8 mouse cellular contexts compared by ENCODE assay signal in the genomic region with DNA sequence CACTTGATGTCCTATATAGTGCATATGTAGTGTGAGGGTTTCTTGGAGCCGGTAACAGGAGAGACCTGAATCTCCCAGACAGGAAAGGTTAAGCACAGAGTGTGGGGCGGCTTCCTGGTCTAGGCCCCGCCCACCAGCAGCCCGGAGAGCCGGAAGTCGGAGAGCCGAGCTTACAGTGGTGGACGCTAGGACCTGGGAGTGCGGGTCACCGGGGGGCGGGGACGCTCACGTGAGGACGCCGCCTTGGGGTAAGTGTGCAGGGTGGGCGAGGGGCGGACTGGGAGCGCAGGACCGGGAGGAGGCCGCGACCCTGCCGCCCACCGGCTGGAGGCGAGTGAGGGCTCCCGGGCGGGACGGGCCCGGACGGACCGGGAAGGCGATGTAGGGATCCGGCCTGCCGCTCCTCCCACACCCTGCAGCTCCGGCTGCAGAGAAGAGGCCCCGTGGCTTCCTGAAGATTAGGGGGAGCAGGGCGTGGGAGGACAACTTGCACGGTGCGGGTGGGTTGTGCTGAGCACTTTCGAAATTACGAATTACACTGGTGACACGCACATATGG. TPM values are rescaled to one million over a fixed set of nuclear protein-coding genes. Genes with fewer than 3 reads are reported as not detected.
DNase-seq lines count a peak whose midpoint lies in the region; ATAC-seq and TF ChIP-seq lines count a peak whose summit lies in the region.

A gene (plus strand): TSS at position 144 of the 558 bp plus-strand sequence.

- no peaks in the 10 kb centered on the region for H3K27me3 ChIP-seq in ES-Bruce4 (ENCODE audit: control insufficient read depth, insufficient read depth, low read length, poor library complexity, severe bottlenecking)
- H3K27me3 ChIP-seq in forebrain, embryonic 14.5 days (replicated peaks; ENCODE audit: control insufficient read depth, insufficient read depth, low read length), result no peaks in the 10 kb centered on the region

- H3K9ac ChIP-seq in ES-Bruce4 (ENCODE audit: low read depth, poor library complexity, severe bottlenecking), result peak within 1 kb of the TSS; percentile 78
- H3K9ac ChIP-seq in forebrain, embryonic 14.5 days (ENCODE audit: low read length), result peak within 1 kb of the TSS; percentile 81

- WGBS in forebrain, embryonic 14.5 days, result under 1% methylated on average over 35 of the region's 41 CpGs
- WGBS in lung, adult 2 months, result 1% methylated on average over 41 of the region's 41 CpGs

- peak; percentile 91 for ATAC-seq in cerebellum, adult (ENCODE audit: insufficient number of reproducible peaks, low FRiP score, low TSS enrichment)
- ATAC-seq in forebrain, embryonic 14.5 days, result peak; percentile 98
- ATAC-seq in neutrophil, adult 5-6 weeks (ENCODE audit: extremely low read depth, insufficient number of reproducible peaks, low FRiP score, poor library complexity, severe bottlenecking), result peak; percentile 92

- peak; percentile 94 for DNase-seq in forebrain, embryonic 14.5 days (ENCODE audit: low spot score)
- peak; percentile 89 to 91 for DNase-seq in heart, postnatal 14 days
- DNase-seq in layer of hippocampus, adult 18-20 months (ENCODE audit: low spot score in 2 of 2), result peak; percentile 82 to 90
- peak; percentile 82 for DNase-seq in lung, adult 2 months
- DNase-seq in thymus, adult 18-20 months, result peak; percentile 77 to 82

- no peak for TF ChIP-seq CTCF in ES-Bruce4 (IDR thresholded peaks at IDR 0.05; ENCODE audit: low read depth, low read length)
- no peak for TF ChIP-seq CTCF in lung, adult 2 months (IDR thresholded peaks at IDR 0.05; ENCODE audit: insufficient read depth, low read length)

- intact Hi-C loops in heart, postnatal 14 days (cut with DNase I), result no loop called here

- peaks cover 2% of the 10 kb centered on the region for H3K4me1 ChIP-seq in ES-Bruce4 (ENCODE audit: control insufficient read depth, insufficient read depth, low read length)
- H3K4me1 ChIP-seq in forebrain, embryonic 14.5 days (ENCODE audit: control insufficient read depth, insufficient read depth, low read length), result peaks cover 7% of the 10 kb centered on the region; the same call in 1 of the 2 replicates
- H3K4me1 ChIP-seq in lung, adult 2 months (ENCODE audit: control insufficient read depth, insufficient read depth, low read length), result no peaks in the 10 kb centered on the region

- peak; percentile 18 for TF ChIP-seq POLR2A in ES-Bruce4 (IDR thresholded peaks at IDR 0.05; ENCODE audit: insufficient read depth, low read length)
- peak; percentile 31; the same call in 1 of the 2 replicates for TF ChIP-seq POLR2A in lung, adult 2 months (IDR thresholded peaks at IDR 0.05; ENCODE audit: borderline replicate concordance, extremely low read depth, low read depth, low read length)

- H3K9me3 ChIP-seq in ES-Bruce4 (replicated peaks; ENCODE audit: control insufficient read depth, insufficient read depth, low read length, poor library complexity, severe bottlenecking), result no peaks in the 10 kb centered on the region
- H3K9me3 ChIP-seq in forebrain, embryonic 14.5 days (replicated peaks; ENCODE audit: control insufficient read depth, low read length), result no peaks in the 10 kb centered on the region

- peak within 1 kb of the TSS; percentile 74 for H3K4me3 ChIP-seq in ES-Bruce4 (ENCODE audit: low read depth, low read length)
- peak within 1 kb of the TSS; percentile 78 for H3K4me3 ChIP-seq in forebrain, embryonic 14.5 days (ENCODE audit: low read depth, low read length)
- peak within 1 kb of the TSS; percentile 95 for H3K4me3 ChIP-seq in lung, adult 2 months (replicated peaks; ENCODE audit: extremely low read depth, low read depth, low read length)

- H3K4me2 ChIP-seq in forebrain, embryonic 14.5 days (ENCODE audit: low read length), result peak within 1 kb of the TSS; percentile 67

- peak; percentile 61; the same call in 1 of the 2 replicates for TF ChIP-seq EP300 in ES-Bruce4 (IDR thresholded peaks at IDR 0.05; ENCODE audit: insufficient read depth, low read depth, low read length)

- H3K27ac ChIP-seq in ES-Bruce4 (ENCODE audit: insufficient read depth, low read length), result no peak within 1 kb of the TSS
- peak within 1 kb of the TSS; percentile 60; the same call in 1 of the 2 replicates for H3K27ac ChIP-seq in forebrain, embryonic 14.5 days (ENCODE audit: low read depth, low read length)

- no peaks in the 10 kb centered on the region for H3K36me3 ChIP-seq in ES-Bruce4 (ENCODE audit: control insufficient read depth, insufficient read depth, low read length, poor library complexity, severe bottlenecking)
- peaks cover 26% of the 10 kb centered on the region for H3K36me3 ChIP-seq in forebrain, embryonic 14.5 days (ENCODE audit: control insufficient read depth, insufficient read depth, low read length)

RNA-seq across cellular contexts. Expression of the gene that starts here (rescaled TPM):
- polyA plus RNA-seq in ES-Bruce4 (2011; ENCODE audit: insufficient read depth, insufficient read length, low read depth, missing spikeins), result 23.5 and 26.9 TPM in 2 replicates
- polyA plus RNA-seq in forebrain, embryonic 14.5 days (2014; fragmentation: Nextera tagmentation; extraction: Ambion mirVana), result 35.6 and 42.7 TPM in 2 replicates
- total RNA-seq in heart, postnatal 14 days (2021), result 10 to 100 TPM; 22.4 to 22.5 TPM
- total RNA-seq in layer of hippocampus, adult 18-20 months (2021), result 10 to 100 TPM; 44.8 to 46.5 TPM
- polyA plus RNA-seq in lung, adult 2 months (2012; rRNA removed), result 39.5 and 42.6 TPM in 2 replicates
- 33.0 and 34.7 TPM in 2 replicates for total RNA-seq in neutrophil, adult 5-6 weeks (2017)
